Mouse (Mus musculus) cerebellum, postnatal 14 days (tissue): Measurements from ENCODE around the gene Gas7.

Experiments
- DNase-seq, 2 experiments: peaks; one replicate each; pipeline ENCODE4 v3.0.0; 2021; ENCODE audit warnings: mixed read lengths in 2 of 2

Gas7 gene

DNA sequence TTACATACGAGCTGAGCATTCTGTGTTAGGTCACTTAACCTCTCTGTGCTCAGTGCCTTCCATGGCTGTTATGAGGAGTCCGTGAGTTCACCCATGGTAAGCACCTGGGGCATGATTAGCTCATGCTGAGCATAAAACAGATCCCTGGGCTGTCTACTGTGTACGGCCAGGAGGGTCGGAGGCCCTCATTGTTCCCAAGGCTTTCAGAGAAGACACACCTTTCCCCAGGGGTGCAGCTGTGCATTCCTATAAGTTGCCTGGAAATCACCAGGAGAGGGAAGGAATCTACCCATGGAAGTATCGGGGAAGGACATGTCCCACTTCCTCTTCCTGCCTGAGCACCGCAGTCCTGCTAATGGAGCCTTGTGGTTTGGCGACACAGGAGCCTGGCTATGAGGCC, 201.1 kb downstream of the Gas7 start:
- DNase-seq: no peak

GRCm38 (mm10) chr11:67656811-67657210, 201.6 kb downstream of the Gas7 start:
- DNase-seq: no peak

DNA sequence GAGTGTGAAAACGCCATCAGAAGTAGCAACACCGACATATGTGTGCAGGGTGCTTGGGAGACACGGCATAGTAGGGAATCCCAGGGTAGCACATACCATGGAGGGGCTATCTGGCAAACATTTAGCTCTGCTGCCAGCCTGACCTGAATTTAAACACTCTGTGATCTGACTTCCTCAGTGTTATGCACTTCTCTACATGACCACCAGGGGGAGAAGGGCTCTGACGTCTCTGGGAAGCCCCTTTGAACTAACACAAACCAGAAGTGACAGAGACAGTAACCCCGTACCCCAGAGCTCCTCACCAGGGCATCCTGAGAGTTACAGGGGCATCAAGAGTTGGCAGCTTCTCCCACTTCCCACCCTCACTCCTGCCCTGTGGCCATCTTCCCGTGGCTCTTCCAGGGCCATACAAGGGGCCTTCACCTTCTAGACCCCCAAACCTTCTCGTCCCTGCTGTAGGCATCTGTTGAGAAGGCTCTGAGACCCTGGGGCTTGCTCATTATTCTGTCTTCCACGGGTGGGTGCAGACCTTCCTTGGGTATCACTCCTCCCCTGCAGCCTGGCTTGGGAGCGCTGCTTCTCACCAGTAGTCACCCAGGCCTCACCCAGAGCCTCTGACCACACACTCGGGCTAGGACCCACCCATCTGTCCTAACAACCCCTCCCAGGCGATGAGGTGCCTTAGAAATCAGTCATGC, 202.6 kb downstream of the Gas7 start:
- peak; percentile 82 to 83 for DNase-seq

GRCm38 (mm10) chr11:67661465-67661864, 206.2 kb downstream of the Gas7 start:
- no peak for DNase-seq

GRCm38 (mm10) chr11:67663437-67663836, 208.2 kb downstream of the Gas7 start:
- DNase-seq: no peak

GRCm38 (mm10) chr11:67664261-67664660, 209.0 kb downstream of the Gas7 start:
- DNase-seq: peak; percentile 85 to 86

DNA sequence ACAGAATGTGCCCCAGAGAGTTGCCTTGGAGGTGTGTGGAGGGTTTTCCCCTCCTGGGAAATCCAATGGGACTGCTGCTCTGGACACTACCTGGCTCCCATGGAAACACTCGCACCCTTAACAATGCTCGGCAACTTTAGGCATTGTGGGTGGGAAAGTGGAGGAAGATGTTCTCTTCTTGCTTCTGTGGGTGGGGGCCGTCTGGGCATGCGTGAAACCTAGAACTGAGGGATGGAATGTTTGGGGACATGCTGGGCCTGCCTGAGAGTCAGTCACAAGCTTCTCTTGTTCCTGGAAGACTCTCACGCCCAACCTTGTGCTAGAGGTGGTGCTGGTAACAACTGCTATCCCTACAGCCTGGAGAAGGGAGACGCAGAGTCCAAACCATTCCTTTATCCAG, 209.7 kb downstream of the Gas7 start:
- DNase-seq: no peak

DNA sequence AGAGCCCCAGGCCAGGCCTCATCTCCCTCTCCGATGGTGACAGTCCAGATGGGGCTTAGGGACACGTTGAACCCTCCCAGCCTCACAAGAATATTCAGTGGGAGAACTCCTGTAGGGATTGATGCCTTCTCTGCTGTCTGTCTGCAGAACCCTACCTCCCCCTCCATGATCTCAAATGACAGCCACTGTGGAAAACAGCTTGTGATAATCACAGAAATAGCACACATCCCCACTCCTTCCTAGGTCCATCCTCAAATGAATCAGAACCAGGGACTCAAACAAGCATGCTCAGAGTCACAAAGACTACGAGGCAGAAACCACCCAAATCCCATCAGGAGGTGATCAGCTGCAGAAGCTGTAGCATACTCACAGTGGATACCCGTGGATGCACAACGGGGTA, 210.9 kb downstream of the Gas7 start:
- no peak for DNase-seq

DNA sequence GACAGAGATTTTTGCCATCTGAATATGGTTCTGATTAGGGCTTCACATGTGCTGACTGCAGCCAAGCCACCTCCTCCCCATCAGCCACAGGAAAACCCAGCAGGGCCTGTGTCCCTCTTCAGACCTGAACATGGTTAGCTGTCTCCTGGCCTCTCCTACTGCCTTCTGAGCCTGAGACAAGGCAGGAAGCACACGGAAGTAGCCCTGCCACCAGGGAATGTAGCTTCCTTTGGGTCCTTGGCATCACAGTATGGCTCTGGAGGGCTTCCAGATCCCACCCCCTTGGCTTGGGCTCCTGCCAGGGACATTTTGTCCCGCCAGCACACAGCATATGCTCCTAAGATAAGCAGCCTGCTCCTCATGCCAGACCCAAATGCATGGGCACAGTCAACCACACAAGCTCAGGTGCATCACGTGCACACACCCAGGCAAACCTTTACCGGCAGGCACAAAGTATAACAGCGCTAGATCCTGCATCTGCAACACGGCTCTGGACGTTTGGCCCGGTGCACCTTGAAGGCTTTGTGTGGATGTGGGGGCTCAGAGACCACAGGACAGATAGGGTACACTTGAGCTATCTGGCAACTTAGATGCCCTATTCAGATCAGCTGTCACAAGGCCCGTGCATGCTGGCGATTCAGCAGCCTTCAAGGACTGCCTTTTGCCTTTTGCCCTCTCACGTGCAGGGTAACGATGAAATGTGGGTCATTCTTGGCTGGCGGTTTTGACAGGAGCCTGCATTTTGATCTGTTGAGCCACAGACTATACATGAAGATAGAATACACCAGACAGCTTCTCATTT, 212.5 kb downstream of the Gas7 start:
- DNase-seq: peak; percentile 97 to 99

- peak; percentile 57 to 70 for DNase-seq
Measured at GRCm38 (mm10) chr11:67668460-67669007, 213.3 kb downstream of the Gas7 start.

- DNase-seq: peak; percentile 92 to 98
Measured at GRCm38 (mm10) chr11:67670031-67670430, 214.8 kb downstream of the Gas7 start.

DNA sequence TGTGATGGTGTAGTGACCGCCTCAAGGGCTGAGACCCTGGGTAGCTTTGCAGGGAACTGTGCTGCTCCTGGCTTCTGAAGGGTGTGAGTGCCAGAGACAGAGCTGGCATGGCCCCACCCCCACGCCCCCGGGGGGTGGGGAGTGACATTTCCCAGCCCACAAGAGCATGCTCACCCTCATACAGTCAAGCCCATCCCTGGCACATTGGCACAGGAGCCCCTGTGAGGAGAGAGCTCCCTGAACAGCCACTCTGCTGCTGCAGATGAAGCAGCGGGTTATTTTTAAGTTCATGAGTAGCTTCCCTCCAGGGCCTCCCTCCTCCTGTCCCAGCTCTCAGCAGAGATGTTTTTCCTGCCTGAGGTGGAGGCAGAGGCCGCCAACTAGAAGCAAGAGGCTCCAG, 216.9 kb downstream of the Gas7 start:
- no peak for DNase-seq

DNA sequence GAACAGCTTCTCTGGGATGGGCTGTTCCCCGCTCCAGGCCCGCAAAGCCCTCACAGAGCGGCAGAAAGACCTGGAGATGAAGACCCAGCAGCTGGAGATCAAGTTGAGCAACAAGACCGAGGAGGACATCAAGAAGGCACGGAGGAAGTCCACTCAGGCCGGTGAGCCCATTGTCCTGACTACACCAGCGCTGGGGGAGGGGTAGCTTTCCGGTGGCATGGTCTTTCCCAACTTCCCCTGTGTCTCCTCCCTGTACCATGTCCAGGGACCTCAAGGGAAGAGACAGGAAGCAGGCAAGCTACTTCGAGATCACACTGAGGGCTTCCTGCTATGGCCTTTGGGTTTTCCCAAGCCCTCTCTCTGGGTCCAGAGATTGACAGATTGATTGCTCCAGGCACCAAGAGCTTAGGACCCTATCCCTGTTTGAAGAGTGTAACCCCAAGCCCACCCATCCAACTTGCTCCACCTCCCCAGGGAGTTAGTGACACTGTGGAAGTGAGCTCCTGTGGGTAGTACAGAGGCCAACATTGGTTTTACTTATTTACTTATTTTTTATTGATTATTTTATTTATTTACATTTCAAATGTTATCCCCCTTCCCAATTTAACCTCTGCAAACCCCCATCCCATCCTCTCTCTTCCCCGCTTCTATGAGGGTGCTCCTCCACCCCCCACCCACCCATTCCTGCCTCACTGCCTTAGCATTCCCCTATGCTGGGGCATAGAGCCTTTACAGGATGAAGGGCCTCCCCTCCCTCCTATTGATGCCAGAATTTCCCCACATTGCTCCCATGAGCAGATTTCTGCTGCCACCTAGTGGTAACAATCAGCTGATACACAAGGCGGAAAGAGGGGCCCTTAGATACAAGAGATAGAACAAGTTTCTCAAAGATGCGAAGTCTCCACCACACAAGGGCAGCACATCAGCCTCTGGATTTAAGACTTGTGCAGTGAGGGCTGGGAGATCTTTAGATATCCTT, 220.6 kb downstream of the Gas7 start:
- peak; percentile 81 to 84 for DNase-seq

DNA sequence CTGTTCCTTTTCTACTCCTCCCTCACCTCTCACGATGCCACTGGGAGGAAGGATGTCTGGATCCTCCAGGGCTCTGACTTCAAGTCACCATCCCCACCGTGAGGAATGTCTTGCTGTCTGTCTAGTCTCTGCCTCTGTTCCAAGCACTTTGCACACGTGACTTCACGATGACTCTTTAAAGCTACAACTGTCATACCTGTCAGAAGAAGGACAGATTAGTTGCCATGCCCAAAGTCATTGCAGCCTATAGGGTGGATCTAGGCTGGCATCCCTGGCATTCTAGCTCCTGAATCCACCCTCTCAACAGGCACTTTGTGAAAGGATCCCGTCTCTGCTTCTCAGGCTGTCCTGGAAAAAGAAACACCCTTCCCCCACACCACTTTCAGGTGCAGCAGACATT, 224.1 kb downstream of the Gas7 start:
- DNase-seq: no peak

DNA sequence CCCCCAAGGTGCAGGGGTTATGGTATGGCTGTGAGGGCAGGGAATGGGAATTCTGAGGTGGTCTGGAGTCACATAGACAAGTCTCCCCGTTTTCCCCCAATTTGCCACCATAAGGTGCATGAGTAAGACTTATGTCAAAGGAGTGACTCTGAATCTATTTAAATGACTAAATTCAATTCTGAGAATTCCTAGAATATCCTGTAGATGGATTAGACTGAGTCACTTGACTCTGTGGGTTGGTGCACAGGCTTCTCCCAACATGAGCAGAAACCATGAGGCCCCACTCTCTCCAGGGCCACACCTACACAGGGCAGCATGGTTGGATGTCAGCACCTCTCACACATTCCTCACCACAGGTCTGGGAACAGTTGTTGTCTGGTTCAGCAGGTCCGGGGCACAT, 224.7 kb downstream of the Gas7 start:
- DNase-seq: no peak

DNA sequence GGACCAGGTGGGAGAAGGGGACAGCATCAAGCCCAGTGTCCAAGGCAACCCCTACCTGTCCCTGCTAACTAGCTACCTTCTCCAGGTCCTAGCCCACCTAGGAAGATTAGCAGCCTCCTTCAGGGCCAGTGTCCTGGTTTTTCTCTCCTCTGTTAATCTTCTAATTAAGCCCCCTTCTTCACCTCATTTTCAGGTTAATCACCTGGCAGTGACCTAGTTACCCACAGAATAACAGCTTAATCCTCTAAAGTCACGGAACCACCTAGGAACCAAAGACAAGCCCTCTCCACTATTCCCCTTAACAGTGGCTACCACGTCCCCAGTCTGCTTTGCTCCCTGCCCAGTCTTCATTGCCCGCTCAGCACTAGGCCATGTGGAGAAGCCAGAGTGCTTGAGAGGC, 226.6 kb downstream of the Gas7 start:
- no peak for DNase-seq

DNA sequence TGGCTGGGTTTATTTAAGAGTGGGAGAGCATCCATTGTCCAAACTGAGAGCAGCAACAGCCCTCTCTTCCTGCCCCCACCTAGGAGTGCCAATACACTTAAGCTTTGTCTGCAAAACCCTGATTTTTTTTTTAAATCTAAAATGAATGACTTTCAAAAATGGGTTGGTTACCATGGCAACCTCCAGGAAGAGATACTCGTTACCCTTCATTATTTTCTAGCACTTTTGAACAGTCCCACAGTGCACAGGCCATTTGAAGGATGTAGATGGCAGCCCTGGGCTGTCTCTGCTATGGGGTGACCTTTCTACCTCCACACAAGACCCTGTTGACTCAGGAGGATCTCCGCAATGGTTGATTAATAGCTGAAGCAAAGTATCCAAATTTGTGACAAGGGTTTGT, 230.9 kb downstream of the Gas7 start:
- no peak for DNase-seq

DNA sequence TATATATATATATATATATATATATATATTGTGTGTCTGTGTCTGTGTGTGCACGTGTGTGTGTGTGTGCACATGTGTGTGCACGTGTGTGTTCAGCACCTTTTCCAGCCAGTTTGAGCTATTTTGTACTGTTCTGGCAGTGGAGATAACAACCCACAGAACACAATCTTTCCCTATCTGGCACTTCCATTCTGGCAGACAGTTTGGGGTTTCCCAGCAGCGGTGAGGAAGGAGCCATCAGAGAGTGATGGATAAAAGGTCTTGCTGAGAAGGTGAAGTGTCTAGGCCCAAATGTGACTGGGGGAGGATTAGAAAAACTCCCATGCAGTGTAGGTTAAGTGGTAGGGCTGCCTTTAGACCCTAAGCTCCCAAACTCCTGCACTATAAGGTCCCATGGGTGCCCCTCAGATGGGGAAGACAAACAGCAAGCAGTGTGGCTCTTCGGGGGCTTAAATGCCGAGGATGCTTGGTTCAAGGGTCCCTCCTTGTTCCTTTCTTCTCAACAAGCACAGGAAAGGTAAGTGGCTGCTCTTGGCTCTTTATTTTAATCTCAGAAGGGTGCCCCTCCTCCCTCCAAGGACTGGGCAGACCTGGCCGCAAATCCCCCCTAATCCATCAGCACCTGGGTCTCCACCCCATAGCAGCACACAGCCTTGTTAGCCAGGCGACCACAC, 239.6 kb downstream of the Gas7 start, which contains the start of gene Rcvrn:
Rcvrn (plus strand) TSS at position 624 of the 674 bp plus-strand sequence.
- no peak for DNase-seq

GRCm38 (mm10) chr11:67712976-67713375, 257.7 kb downstream of the Gas7 start:
- peak; percentile 71 to 72 for DNase-seq

DNA sequence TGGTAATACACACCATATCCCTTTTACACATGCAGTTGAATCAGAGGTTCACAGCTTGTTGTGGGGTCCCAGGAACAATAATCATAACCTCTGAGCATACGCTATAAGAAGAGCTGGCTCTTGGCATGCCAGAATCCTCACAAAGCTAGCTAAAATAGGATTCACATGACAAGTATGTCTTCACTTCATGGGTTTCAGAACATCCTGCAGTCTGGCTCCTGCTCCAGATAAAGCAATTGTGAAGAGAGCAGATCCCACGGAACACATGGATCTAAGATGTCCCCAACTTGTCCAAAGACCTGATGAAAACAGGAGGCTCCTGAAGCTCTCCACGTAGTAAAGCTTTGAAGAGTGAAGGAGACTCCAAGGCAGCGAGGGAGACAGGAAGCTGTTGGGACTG, 260.1 kb downstream of the Gas7 start:
- DNase-seq: no peak

GRCm38 (mm10) chr11:67721485-67721884, 266.2 kb downstream of the Gas7 start:
- no peak for DNase-seq
